8 mouse cellular contexts compared by ENCODE assay signal in genomic region chr10:3973589-3974070, GRCm38 (mm10). TPM values are rescaled to one million over a fixed set of nuclear protein-coding genes. Genes with fewer than 3 reads are reported as not detected.
DNase-seq lines count a peak whose midpoint lies in the region; ATAC-seq and TF ChIP-seq lines count a peak whose summit lies in the region.

No protein-coding gene starts in this region.

- under 1% methylated on average over 33 of the region's 39 CpGs for WGBS in hindbrain, embryonic 16.5 days

- H3K4me3 ChIP-seq in hindbrain, embryonic 16.5 days (ENCODE audit: low read length): peak overlapping the region; percentile 78
- peak overlapping the region; percentile 81 for H3K4me3 ChIP-seq in left cerebral cortex, adult 2 months

- peak; percentile 79 for DNase-seq in WW6 (ENCODE audit: low read depth, low spot score)
- DNase-seq in cerebellum, postnatal 4 days (ENCODE audit: low spot score in 2 of 2): peak; percentile 69 to 84
- DNase-seq in gastrocnemius, adult 18-20 months (ENCODE audit: low spot score): peak; percentile 83
- peak; percentile 83 to 89 for DNase-seq in left cerebral cortex, adult 2 months (ENCODE audit: extremely low spot score in 1 of 2, low spot score in 2 of 2)
- peak; percentile 88 for DNase-seq in right cerebral cortex, adult 18-20 months
- peak; percentile 61 for DNase-seq in urinary bladder, postnatal 10 days (ENCODE audit: low spot score)

- H3K36me3 ChIP-seq in hindbrain, embryonic 16.5 days (ENCODE audit: control insufficient read depth, insufficient read depth, low read length): no peaks in the 10 kb centered on the region

- intact Hi-C loops in left cerebral cortex, adult 2 months (cut with DNase I): no loop called here

- peak; percentile 94 for ATAC-seq in hindbrain, embryonic 16.5 days
- ATAC-seq in megakaryocyte, adult 5-6 weeks (ENCODE audit: poor library complexity, severe bottlenecking): peak; percentile 78

- no peaks in the 10 kb centered on the region for H3K27me3 ChIP-seq in hindbrain, embryonic 16.5 days (replicated peaks; ENCODE audit: control insufficient read depth, insufficient read depth, low read length)

- TF ChIP-seq CTCF in left cerebral cortex, adult 2 months (IDR thresholded peaks at IDR 0.05): no peak

- peak overlapping the region; percentile 88 for H3K27ac ChIP-seq in hindbrain, embryonic 16.5 days (ENCODE audit: low read depth, low read length)
- H3K27ac ChIP-seq in left cerebral cortex, adult 2 months: peak overlapping the region; percentile 95

- H3K4me2 ChIP-seq in hindbrain, embryonic 16.5 days (ENCODE audit: low read length): peak overlapping the region; percentile 94

- H3K9me3 ChIP-seq in hindbrain, embryonic 16.5 days (ENCODE audit: control insufficient read depth, low read length): no peaks in the 10 kb centered on the region

- H3K9ac ChIP-seq in hindbrain, embryonic 16.5 days (ENCODE audit: low read depth, low read length): peak overlapping the region; percentile 90

- H3K4me1 ChIP-seq in hindbrain, embryonic 16.5 days (ENCODE audit: control insufficient read depth, insufficient read depth, low read depth, low read length): peaks cover 3% of the 10 kb centered on the region; the same call in 1 of the 2 replicates

RNA-seq across cellular contexts. Expression of gene Mthfd1l, which starts 0.7 kb away (rescaled TPM):
- total RNA-seq in gastrocnemius, adult 18-20 months (2021): under 1 TPM; 0.27 to 0.40 TPM
- 7.2 and 7.9 TPM in 2 replicates for polyA plus RNA-seq in hindbrain, embryonic 16.5 days (2015; fragmentation: Nextera tagmentation; extraction: Ambion mirVana)
- total RNA-seq in left cerebral cortex, adult 2 months (2021): 1 to 10 TPM; 8.6 to 9.6 TPM
- 17.9 and 20.9 TPM in 2 replicates for total RNA-seq in megakaryocyte, adult 5-6 weeks (2015)
- 75.2 and 76.5 TPM in 2 replicates for total RNA-seq in megakaryocyte, adult 5-6 weeks (2017)

Comparison
In these comparisons a context has a peak if more than half of its experiments do, and no peak if none do; other contexts are left out.
1. Peak in every context shown above with its lines: DNase-seq, ATAC-seq, H3K4me3 ChIP-seq and H3K27ac ChIP-seq.
2. RNA of gene Mthfd1l, which starts 0.7 kb away (total RNA-seq): 17.9 to 76.5 TPM in megakaryocyte, adult 5-6 weeks and 8.6 to 9.6 TPM in left cerebral cortex, adult 2 months; 0.27 to 0.40 TPM in gastrocnemius, adult 18-20 months; every median in the first group is over 4 times any median in the second.